Mouse (Mus musculus) kidney, adult 2 months (tissue): ENCODE data around the gene Tssk6. TPM values are rescaled to one million over a fixed set of nuclear protein-coding genes. Genes with fewer than 3 reads are reported as not detected.

Source experiments
- DNase-seq: peaks from one replicate; pipeline ENCODE4 v3.0.0; 2021
- H3K27ac ChIP-seq: fragments of 200-500 bp; 2 replicates; pipeline ENCODE4 v1.5.1; 2012; ENCODE audit warnings: low read depth, low read length, control low read depth, inconsistent platforms; ENCODE audit not compliant: insufficient read depth
- H3K27me3 ChIP-seq: fragments of 200-500 bp; replicated peaks from 2 replicates; pipeline ENCODE4 v1.6.1; 2012; ENCODE audit warnings: mild to moderate bottlenecking, moderate library complexity, low read length, inconsistent platforms; ENCODE audit not compliant: control insufficient read depth, insufficient read depth
- H3K36me3 ChIP-seq: fragments of 200-500 bp; 2 replicates; pipeline ENCODE4 v1.6.1; 2012; ENCODE audit warnings: mild to moderate bottlenecking, moderate library complexity, low read length, inconsistent platforms; ENCODE audit not compliant: control insufficient read depth, insufficient read depth
- H3K4me1 ChIP-seq: fragments of 200-500 bp; 2 replicates; pipeline ENCODE4 v1.6.1; 2011; ENCODE audit warnings: low read length; ENCODE audit not compliant: control insufficient read depth, insufficient read depth
- H3K4me3 ChIP-seq: fragments of 200-500 bp; 2 replicates; pipeline ENCODE4 v1.5.1; 2011; ENCODE audit warnings: mild to moderate bottlenecking, low read depth, low read length, control low read depth; ENCODE audit not compliant: insufficient read depth
- CTCF ChIP-seq: fragments of 200-500 bp; conservative IDR thresholded peaks from 2 replicates; pipeline ENCODE4 v1.5.1; 2011; ENCODE audit warnings: low read depth, mild to moderate bottlenecking, control low read depth, low read length, moderate library complexity, mixed read lengths; ENCODE audit not compliant: insufficient read depth, insufficient read length
- POLR2A ChIP-seq: fragments of 200-500 bp; IDR thresholded peaks from one replicate; pipeline ENCODE4 v1.6.1; 2011; ENCODE audit warnings: low read depth, low read length, control low read depth
- WGBS: fragments of 180-500 bp; shearing (Covaris S2); methylation state at CpG from one replicate; pipeline ENCODE4 v1.1.7; 2018; 5-methylcytosine and 5-hydroxymethylcytosine counted together
- polyA plus RNA-seq: library from polyadenylated mRNA; depleted of rRNA; stranded (reverse); fragments of >200 nt; gene quantifications from 2 replicates; pipeline ENCODE4 v1.2.3, GENCODE M21; 2012

Gene Tssk6
- polyA plus RNA-seq, 1 experiment: 1.3 TPM

DNA sequence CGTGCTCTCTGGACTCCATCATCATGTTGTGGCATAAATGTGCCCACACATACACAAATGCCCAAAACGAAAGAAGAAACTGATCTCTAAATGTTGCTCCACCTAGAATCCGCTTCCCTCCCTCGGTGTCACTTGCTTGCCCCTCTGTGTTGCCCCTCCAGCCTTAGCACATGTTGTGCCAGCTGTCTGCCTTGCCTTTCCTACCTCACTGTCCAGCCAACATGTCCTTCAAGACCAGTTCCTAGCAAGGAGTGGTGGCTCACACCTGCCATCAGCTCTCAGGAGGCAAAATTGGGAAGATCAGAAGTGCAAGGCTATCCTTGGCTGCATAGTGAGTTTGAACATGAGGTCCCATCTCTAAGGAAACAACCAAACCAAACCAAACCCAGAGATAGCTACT, 24.6 kb upstream of the Tssk6 start:
- TF ChIP-seq CTCF (no peak), POLR2A (no peak)
- H3K36me3 ChIP-seq: no peaks in the 10 kb centered on the region
- no peaks in the 10 kb centered on the region for H3K27me3 ChIP-seq
- 91% methylated on average over 4 of the region's 4 CpGs for WGBS
- no peak overlapping the region for H3K4me3 ChIP-seq
- H3K4me1 ChIP-seq: no peaks in the 10 kb centered on the region
- no peak for DNase-seq
- no peak overlapping the region for H3K27ac ChIP-seq

- TF ChIP-seq CTCF (no peak), POLR2A (no peak)
- 0 out of 2 replicates have a peak, but pooled peaks cover 3% of the 10 kb centered on the region for H3K27me3 ChIP-seq
- 77% methylated on average over 3 of the region's 3 CpGs for WGBS
- H3K4me3 ChIP-seq: no peak overlapping the region
- H3K4me1 ChIP-seq: no peaks in the 10 kb centered on the region
- H3K36me3 ChIP-seq: no peaks in the 10 kb centered on the region
- H3K27ac ChIP-seq: no peak overlapping the region
- DNase-seq: no peak
These were observed 24.0 kb upstream of the Tssk6 start for GRCm38 (mm10) chr8:69877992-69878391.

GRCm38 (mm10) chr8:69879678-69880077, 22.3 kb upstream of the Tssk6 start:
- H3K27ac ChIP-seq: no peak overlapping the region
- 0 out of 2 replicates have a peak, but pooled peaks cover 3% of the 10 kb centered on the region for H3K27me3 ChIP-seq
- 71% methylated on average over 8 of the region's 8 CpGs for WGBS
- H3K4me3 ChIP-seq: no peak overlapping the region
- no peak for DNase-seq
- TF ChIP-seq POLR2A (no peak), CTCF (no peak)
- no peaks in the 10 kb centered on the region for H3K4me1 ChIP-seq
- no peaks in the 10 kb centered on the region for H3K36me3 ChIP-seq

- Histone ChIP-seq H3K4me3 (no peak overlapping the region), H3K27ac (no peak overlapping the region), H3K36me3 (no peaks in the 10 kb centered on the region), H3K4me1 (no peaks in the 10 kb centered on the region), H3K27me3 (0 out of 2 replicates have a peak, but pooled peaks cover 3% of the 10 kb centered on the region)
- no peak for DNase-seq
- TF ChIP-seq POLR2A: no peak
- no peak for TF ChIP-seq CTCF
- whole genome bisulfite sequencing: 17% methylated on average over 37 of the region's 37 CpGs
These were observed 21.1 kb upstream of the Tssk6 start for GRCm38 (mm10) chr8:69880841-69881240.

- TF ChIP-seq POLR2A (no peak), CTCF (no peak)
- Histone ChIP-seq H3K27me3 (0 out of 2 replicates have a peak, but pooled peaks cover 3% of the 10 kb centered on the region), H3K4me3 (peak overlapping the region; percentile 27; the same call in 1 of the 2 replicates), H3K36me3 (no peaks in the 10 kb centered on the region), H3K27ac (no peak overlapping the region), H3K4me1 (no peaks in the 10 kb centered on the region)
- 20% methylated on average over 79 of the region's 79 CpGs for WGBS
- no peak for DNase-seq
These were observed 20.6 kb upstream of the Tssk6 start for GRCm38 (mm10) chr8:69881261-69881865.

DNA sequence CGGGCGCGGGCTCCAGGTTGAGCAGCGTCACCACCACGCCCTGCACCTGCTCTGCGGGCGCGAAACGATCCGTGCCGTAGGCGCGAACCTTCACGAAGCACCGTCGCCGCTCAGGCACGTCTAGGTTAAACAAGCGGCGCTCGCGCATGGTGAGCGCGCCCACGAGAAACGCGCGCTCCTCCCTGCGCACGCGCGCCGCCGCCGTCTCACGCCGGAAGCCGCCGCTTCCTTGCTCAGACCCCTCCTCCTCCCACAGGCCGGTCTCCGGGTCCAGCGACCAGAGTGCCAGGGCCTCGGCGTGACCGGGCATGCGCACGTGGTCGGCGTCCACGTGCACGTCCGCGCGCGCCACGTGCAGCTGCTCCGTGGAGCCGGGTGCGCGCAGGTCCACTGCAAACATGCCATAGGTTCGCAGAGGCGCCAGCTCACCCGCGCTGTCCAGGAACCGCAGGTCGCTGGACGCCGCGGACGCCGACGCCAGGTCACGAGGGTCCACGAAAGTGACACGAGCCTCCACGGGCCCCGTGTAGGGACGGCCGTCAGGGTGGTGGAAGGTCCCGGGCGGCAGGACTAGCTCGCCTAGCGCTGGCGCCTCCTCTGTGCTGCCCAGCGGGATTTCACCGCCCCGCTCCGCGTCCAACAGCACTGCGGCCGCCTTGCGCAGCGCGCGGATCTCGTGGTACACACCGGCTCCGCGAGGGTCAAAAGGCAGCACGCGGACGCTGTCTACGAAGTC, 19.8 kb upstream of the Tssk6 start:
- Histone ChIP-seq H3K4me1 (no peaks in the 10 kb centered on the region), H3K27ac (no peak overlapping the region), H3K4me3 (peak overlapping the region; percentile 27; the same call in 1 of the 2 replicates), H3K36me3 (no peaks in the 10 kb centered on the region), H3K27me3 (0 out of 2 replicates have a peak, but pooled peaks cover 3% of the 10 kb centered on the region)
- 5% methylated on average over 103 of the region's 103 CpGs for WGBS
- peak; percentile 73 for DNase-seq
- TF ChIP-seq POLR2A: no peak
- no peak for TF ChIP-seq CTCF
